Mouse (Mus musculus): ENCODE results near the gene Fgfr2. TPM values are rescaled to one million over a fixed set of nuclear protein-coding genes. Genes with fewer than 3 reads are reported as not detected.

Gene Fgfr2
- polyA plus RNA-seq (2015; fragmentation: Nextera tagmentation; extraction: Ambion mirVana): 26.3 and 33.9 TPM in 2 replicates

DNA sequence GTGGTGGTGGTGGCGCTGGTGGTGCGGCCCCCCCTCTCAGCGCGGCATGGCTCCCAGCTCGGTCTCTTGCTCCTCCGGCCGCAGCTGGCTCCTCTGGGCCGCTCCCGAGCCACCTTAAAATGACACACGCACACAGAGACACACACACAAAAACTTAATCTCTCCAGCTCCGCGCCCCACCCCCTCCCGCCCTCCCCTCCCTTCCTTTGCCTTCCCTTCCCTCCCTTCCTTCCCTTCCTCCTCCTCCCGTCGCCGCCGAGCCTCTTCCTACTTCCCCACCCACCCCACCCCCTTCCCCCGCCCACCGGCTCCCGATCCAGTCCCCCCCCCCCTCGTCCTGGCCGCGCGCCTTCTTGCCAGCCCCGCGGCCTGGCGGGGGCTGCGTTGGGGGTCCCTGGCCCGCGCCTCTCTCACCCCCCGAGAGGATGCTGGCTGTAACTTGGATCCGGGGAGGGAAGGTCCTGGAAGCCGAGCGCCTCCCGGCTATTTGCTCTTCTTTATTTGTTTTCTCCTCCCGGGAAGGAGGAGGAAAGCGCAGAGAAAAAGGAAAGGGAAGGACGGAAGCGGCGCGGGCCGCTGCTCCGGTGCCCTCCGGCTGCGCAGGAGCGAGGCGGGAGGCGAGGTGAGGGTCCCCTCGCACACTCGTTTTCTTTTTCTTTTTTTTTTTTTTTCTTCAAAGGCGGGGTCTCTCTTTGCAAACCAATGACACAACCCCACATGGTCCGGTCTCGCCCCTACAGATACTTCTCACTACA lies at the start of gene Fgfr2:
TSS of gene Fgfr2 (minus strand) at position 107 of the 755 bp plus-strand sequence.
- Histone ChIP-seq H3K9me3 (no peaks in the 10 kb centered on the region), H3K4me3 (peak within 1 kb of the TSS; percentile 90), H3K9ac (peak within 1 kb of the TSS; percentile 96), H3K4me2 (peak within 1 kb of the TSS; percentile 99), H3K27me3 (peaks cover 26% of the 10 kb centered on the region), H3K4me1 (replicated peaks) (peaks cover 35% of the 10 kb centered on the region), H3K36me3 (no peaks in the 10 kb centered on the region), H3K27ac (peak within 1 kb of the TSS; percentile 99)
- under 1% methylated on average over 34 of the region's 53 CpGs for WGBS
- ATAC-seq (ENCODE audit: low FRiP score): peak; percentile 75

GRCm38 (mm10) chr7:133171403-133172032 lies 48.4 kb upstream of the Fgfr2 start:
- WGBS: 87% methylated on average over 4 of the region's 4 CpGs
- no peak overlapping the region for H3K4me2 ChIP-seq
- H3K36me3 ChIP-seq: no peaks in the 10 kb centered on the region
- H3K27ac ChIP-seq: no peak overlapping the region
- no peaks in the 10 kb centered on the region for H3K27me3 ChIP-seq
- 0 out of 2 replicates have a peak, but pooled peaks cover under 1% of the 10 kb centered on the region for H3K4me1 ChIP-seq (replicated peaks)
- ATAC-seq (ENCODE audit: low FRiP score): no peak
- H3K4me3 ChIP-seq: no peak overlapping the region
- H3K9ac ChIP-seq: no peak overlapping the region
- H3K9me3 ChIP-seq: no peaks in the 10 kb centered on the region

- WGBS: 76% methylated on average over 3 of the region's 3 CpGs
- no peak overlapping the region for H3K4me3 ChIP-seq
- no peak overlapping the region for H3K4me2 ChIP-seq
- no peak overlapping the region for H3K27ac ChIP-seq
- no peaks in the 10 kb centered on the region for H3K36me3 ChIP-seq
- H3K9me3 ChIP-seq: no peaks in the 10 kb centered on the region
- H3K27me3 ChIP-seq: no peaks in the 10 kb centered on the region
- no peak for ATAC-seq (ENCODE audit: low FRiP score)
- no peak overlapping the region for H3K9ac ChIP-seq
- peaks cover 8% of the 10 kb centered on the region for H3K4me1 ChIP-seq (replicated peaks)
Measured at GRCm38 (mm10) chr7:133168928-133169327, 45.8 kb upstream of the Fgfr2 start.

- Histone ChIP-seq H3K4me2 (no peak overlapping the region), H3K36me3 (no peaks in the 10 kb centered on the region), H3K9ac (no peak overlapping the region), H3K27ac (no peak overlapping the region), H3K9me3 (no peaks in the 10 kb centered on the region), H3K4me3 (no peak overlapping the region), H3K4me1 (replicated peaks) (peaks cover 8% of the 10 kb centered on the region), H3K27me3 (no peaks in the 10 kb centered on the region)
- WGBS: 96% methylated on average over 2 of the region's 2 CpGs
- no peak for ATAC-seq (ENCODE audit: low FRiP score)
Measured at GRCm38 (mm10) chr7:133167903-133168302, 44.8 kb upstream of the Fgfr2 start.

DNA sequence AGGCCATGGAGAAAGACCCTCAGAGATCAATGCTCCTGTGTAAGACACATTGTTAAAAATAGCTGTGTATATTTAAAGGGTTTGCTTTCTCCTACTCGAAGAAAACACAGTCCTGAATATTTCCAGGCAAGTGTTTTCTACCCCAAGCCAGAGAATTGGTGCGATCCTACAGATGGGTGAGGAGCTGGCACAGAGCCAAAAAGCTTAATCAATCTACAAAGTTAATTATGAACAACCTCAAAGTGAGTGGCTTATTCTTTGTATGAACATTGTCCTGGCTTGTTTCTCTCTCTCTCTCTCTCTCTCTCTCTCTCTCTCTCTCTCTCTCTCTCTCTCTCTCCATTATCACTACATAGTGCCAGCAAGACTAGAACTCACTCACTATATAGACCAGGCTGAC lies 41.6 kb upstream of the Fgfr2 start:
- Histone ChIP-seq H3K4me3 (no peak overlapping the region), H3K9me3 (no peaks in the 10 kb centered on the region), H3K4me2 (no peak overlapping the region), H3K9ac (no peak overlapping the region), H3K4me1 (replicated peaks) (peaks cover 8% of the 10 kb centered on the region), H3K36me3 (no peaks in the 10 kb centered on the region), H3K27me3 (no peaks in the 10 kb centered on the region), H3K27ac (no peak overlapping the region)
- no peak for ATAC-seq (ENCODE audit: low FRiP score)
- 58% methylated on average over 2 of the region's 2 CpGs for WGBS

DNA sequence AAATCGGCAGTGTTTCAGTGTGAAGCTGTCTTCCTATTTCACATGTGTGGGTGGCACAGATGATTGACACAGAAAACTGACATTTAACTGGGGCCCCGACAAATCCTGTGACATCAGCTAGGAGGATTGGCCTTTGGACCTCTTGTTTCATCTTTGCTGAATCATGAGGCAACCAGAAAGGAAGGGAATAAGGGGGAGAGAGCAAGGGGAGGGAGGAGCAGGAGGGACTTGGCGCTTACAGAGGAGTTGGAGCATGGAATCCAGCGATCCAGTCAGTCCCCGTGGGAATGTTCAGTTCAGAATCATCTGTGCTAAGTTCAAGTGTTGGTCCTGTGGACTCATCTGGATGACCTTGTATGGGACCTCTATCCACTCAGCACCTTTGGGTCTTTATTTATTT lies 39.9 kb upstream of the Fgfr2 start:
- Histone ChIP-seq H3K27ac (no peak overlapping the region), H3K4me3 (no peak overlapping the region), H3K9me3 (no peaks in the 10 kb centered on the region), H3K4me2 (no peak overlapping the region), H3K36me3 (no peaks in the 10 kb centered on the region), H3K4me1 (replicated peaks) (peaks cover 8% of the 10 kb centered on the region), H3K27me3 (no peaks in the 10 kb centered on the region), H3K9ac (no peak overlapping the region)
- WGBS: 60% methylated on average over 5 of the region's 5 CpGs
- no peak for ATAC-seq (ENCODE audit: low FRiP score)

DNA sequence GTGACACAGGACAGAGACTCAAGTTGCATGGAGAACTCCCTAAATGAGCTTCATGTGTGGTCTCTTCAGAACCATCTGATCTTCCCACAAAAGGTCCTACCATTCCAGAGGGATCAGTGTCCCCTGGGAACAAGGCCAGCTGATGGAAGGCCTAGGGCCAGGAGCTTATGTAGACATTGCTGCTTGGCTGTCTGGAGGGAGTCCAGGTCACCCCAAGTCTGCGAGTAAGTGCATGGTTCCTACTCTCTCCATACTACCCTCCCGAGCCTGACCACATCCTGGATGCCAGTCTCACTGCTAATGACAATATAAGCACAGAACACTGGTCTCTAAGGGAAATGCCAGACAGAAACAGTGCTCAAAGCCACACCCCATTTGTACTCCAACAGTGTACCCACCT lies 39.0 kb upstream of the Fgfr2 start:
- no peaks in the 10 kb centered on the region for H3K9me3 ChIP-seq
- 69% methylated on average over 2 of the region's 2 CpGs for WGBS
- H3K4me3 ChIP-seq: no peak overlapping the region
- no peaks in the 10 kb centered on the region for H3K27me3 ChIP-seq
- peaks cover 8% of the 10 kb centered on the region for H3K4me1 ChIP-seq (replicated peaks)
- H3K36me3 ChIP-seq: no peaks in the 10 kb centered on the region
- H3K4me2 ChIP-seq: no peak overlapping the region
- no peak overlapping the region for H3K9ac ChIP-seq
- no peak overlapping the region for H3K27ac ChIP-seq
- ATAC-seq (ENCODE audit: low FRiP score): no peak

DNA sequence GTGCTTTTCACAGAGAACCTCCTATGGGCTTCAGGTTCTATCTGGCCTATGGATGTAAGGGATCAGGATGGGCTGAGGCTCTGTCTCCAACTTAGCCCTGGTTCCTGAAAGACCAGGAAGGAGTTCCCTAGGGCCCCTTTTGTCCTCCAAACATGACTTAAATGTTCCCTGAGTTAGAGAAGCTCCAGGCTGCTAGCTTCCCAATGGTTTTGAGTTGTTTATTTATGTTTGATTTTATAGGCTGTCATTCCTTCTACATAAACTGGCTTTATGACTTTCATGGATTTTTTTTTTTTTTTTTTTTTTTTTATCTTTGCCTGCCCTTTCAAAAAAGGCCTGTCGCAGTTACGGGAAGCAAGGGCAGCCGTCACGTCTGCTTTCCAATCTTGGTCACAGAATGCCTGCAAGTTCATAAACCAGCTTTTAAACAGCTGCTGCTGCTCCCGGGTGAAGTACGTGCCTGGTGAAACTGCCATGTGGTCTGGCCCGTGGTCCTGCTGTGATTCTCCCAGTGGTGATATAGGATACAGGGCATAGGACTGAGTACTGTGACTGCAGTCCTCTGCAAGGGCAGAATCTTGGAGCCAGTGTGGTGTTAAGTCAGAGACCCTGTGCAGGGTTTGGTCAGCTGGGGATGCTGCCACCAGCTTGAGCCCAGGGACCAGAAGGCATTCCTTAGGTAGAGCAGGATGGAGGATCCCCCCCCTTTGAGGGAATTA lies 38.4 kb upstream of the Fgfr2 start:
- no peaks in the 10 kb centered on the region for H3K36me3 ChIP-seq
- H3K27ac ChIP-seq: no peak overlapping the region
- H3K4me2 ChIP-seq: no peak overlapping the region
- ATAC-seq (ENCODE audit: low FRiP score): no peak
- H3K9me3 ChIP-seq: no peaks in the 10 kb centered on the region
- H3K27me3 ChIP-seq: no peaks in the 10 kb centered on the region
- 62% methylated on average over 7 of the region's 7 CpGs for WGBS
- no peak overlapping the region for H3K4me3 ChIP-seq
- H3K9ac ChIP-seq: no peak overlapping the region
- peaks cover 8% of the 10 kb centered on the region for H3K4me1 ChIP-seq (replicated peaks)

DNA sequence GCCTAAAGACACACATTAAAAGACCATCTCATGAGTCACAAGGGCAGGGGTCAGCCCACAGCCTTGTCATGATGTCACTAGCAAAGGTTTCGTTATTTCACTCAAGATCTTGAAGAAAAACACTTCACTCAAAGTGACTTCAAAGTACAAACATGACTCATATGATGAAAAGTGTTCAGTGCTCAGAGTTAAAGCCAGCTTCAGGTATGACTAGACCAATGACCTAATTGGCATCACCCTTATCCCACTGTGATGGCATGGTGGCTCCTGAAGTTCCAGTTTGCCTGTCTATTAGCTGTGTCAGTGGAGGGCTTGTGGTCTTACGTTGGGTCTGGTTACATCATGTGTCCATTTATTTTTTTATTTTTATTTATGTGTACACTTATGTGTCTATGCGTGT lies 36.4 kb upstream of the Fgfr2 start:
- Histone ChIP-seq H3K27ac (no peak overlapping the region), H3K9ac (no peak overlapping the region), H3K9me3 (no peaks in the 10 kb centered on the region), H3K4me3 (no peak overlapping the region), H3K27me3 (no peaks in the 10 kb centered on the region), H3K36me3 (no peaks in the 10 kb centered on the region), H3K4me2 (no peak overlapping the region), H3K4me1 (replicated peaks) (peaks cover 15% of the 10 kb centered on the region)
- no peak for ATAC-seq (ENCODE audit: low FRiP score)
- 93% methylated on average over 3 of the region's 3 CpGs for WGBS

GRCm38 (mm10) chr7:133155621-133156020 lies 32.5 kb upstream of the Fgfr2 start:
- ATAC-seq (ENCODE audit: low FRiP score): no peak
- Histone ChIP-seq H3K4me3 (no peak overlapping the region), H3K27me3 (no peaks in the 10 kb centered on the region), H3K4me1 (replicated peaks) (peaks cover 8% of the 10 kb centered on the region; the same call in 1 of the 2 replicates), H3K4me2 (no peak overlapping the region), H3K27ac (no peak overlapping the region), H3K9me3 (no peaks in the 10 kb centered on the region), H3K36me3 (no peaks in the 10 kb centered on the region), H3K9ac (no peak overlapping the region)
- 68% methylated on average over 12 of the region's 12 CpGs for WGBS

GRCm38 (mm10) chr7:133154846-133155245 lies 31.7 kb upstream of the Fgfr2 start:
- H3K9ac ChIP-seq: no peak overlapping the region
- no peak overlapping the region for H3K4me3 ChIP-seq
- H3K36me3 ChIP-seq: no peaks in the 10 kb centered on the region
- H3K4me1 ChIP-seq (replicated peaks): peaks cover 8% of the 10 kb centered on the region; the same call in 1 of the 2 replicates
- H3K9me3 ChIP-seq: no peaks in the 10 kb centered on the region
- no peak overlapping the region for H3K4me2 ChIP-seq
- WGBS: 77% methylated on average over 6 of the region's 6 CpGs
- H3K27ac ChIP-seq: no peak overlapping the region
- no peak for ATAC-seq (ENCODE audit: low FRiP score)
- H3K27me3 ChIP-seq: no peaks in the 10 kb centered on the region

DNA sequence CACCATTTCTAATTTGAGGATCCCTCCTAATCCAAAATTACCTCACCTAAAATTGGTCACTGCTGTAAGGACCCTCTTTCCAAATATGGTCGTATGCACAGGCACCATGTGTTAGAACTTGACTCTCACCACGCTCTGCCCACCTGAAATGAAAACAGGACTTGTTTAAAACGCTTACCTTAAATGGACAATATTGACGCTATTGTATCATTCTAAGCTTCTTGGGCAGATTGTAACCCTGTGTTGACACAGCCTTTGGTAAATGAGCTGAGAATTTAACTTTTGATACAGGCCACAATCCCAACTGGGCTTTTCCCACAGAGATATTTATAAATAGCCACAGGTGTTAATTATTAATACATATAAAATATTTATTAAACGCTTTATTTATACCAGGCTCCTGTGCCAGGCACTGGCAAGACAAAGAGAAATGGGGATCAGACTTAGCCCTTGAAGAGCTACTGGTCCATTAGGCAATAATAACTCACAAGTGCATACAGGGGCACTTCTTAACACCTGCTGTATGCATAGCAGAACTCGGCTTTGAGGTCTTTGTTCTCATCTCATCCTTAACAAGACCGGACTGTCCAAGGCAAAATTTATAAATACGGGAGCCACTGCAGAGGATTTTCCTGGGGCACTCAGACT lies 16.7 kb upstream of the Fgfr2 start:
- Histone ChIP-seq H3K4me3 (no peak overlapping the region), H3K4me2 (no peak overlapping the region), H3K27me3 (no peaks in the 10 kb centered on the region), H3K4me1 (replicated peaks) (no peaks in the 10 kb centered on the region), H3K9ac (no peak overlapping the region), H3K9me3 (no peaks in the 10 kb centered on the region), H3K27ac (no peak overlapping the region), H3K36me3 (no peaks in the 10 kb centered on the region)
- 84% methylated on average over 8 of the region's 8 CpGs for WGBS
- no peak for ATAC-seq (ENCODE audit: low FRiP score)
